Mouse (Mus musculus): Measurements from ENCODE around the gene Ank2.

DNA sequence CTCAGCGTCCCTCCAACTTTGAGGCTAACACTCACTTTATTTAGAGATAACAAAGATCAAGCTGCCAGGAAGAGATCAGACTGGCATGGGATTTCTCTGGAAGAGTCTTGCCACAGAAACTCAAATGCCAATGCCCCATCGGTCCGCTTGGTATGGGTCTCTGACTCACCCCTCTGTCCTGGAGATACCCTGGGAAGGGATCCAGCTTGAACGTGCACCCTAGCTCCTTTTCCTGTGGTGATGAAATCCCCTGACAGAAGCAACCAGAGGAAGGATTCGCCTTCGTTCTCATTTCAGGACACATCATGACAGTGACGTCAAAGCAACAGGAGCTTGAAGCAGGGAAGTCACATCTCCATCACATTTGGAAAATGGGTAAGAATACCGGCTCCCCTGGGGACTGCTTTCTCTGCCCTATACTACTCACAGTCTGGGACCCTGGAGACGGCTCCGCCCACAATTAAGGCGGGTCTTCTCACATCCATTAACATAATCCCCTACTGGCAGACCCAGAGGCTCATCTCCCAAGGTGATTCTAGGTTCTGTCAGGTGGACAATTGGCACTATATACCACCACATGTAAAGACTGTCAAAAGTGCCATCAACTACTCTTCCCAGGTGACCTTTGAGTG is 296.6 kb downstream of the Ank2 start:
- TF ChIP-seq GATA1 (IDR thresholded peaks at IDR 0.05; ENCODE audit: borderline replicate concordance, low read length) = no peak
- TF ChIP-seq FLI1 (IDR thresholded peaks at IDR 0.05; ENCODE audit: low read length) = no peak
